Mouse (Mus musculus) embryonic facial prominence, embryonic 11.5 days (tissue): ENCODE results near the gene Rln1. TPM values are rescaled to one million over a fixed set of nuclear protein-coding genes. Genes with fewer than 3 reads are reported as not detected.

Experiments used
- ATAC-seq: fragments of 200-750 bp; cut with Nextera tagmentation; replicated peaks from 2 replicates; pipeline ENCODE4 v1.8.0; 2017; ENCODE audit warnings: low read depth; ENCODE audit not compliant: insufficient number of reproducible peaks, low FRiP score, low TSS enrichment
- DNase-seq: peaks from one replicate; pipeline ENCODE4 v3.0.0-alpha.2; 2015; ENCODE audit warnings: low spot score
- H3K27ac ChIP-seq: fragments of 300-500 bp; sonication (generic); replicated peaks from 2 replicates; pipeline ENCODE4 v1.5.1; 2014; ENCODE audit warnings: mild to moderate bottlenecking, low read depth, low read length, control low read depth
- H3K27me3 ChIP-seq: fragments of 300-500 bp; sonication (generic); 2 replicates; pipeline ENCODE4 v1.6.1; 2014; ENCODE audit warnings: mild to moderate bottlenecking, low read length, moderate library complexity, mixed read lengths; ENCODE audit not compliant: control insufficient read depth, insufficient read depth
- H3K36me3 ChIP-seq: fragments of 300-500 bp; sonication (generic); replicated peaks from 2 replicates; pipeline ENCODE4 v1.6.1; 2014; ENCODE audit warnings: low read depth, mild to moderate bottlenecking, low read length, moderate library complexity, mixed read lengths; ENCODE audit not compliant: control insufficient read depth, insufficient read depth
- H3K4me1 ChIP-seq: fragments of 300-500 bp; sonication (generic); 2 replicates; pipeline ENCODE4 v1.6.1; 2014; ENCODE audit warnings: low read length, mixed read lengths; ENCODE audit not compliant: control insufficient read depth, insufficient read depth
- H3K4me2 ChIP-seq: fragments of 300-500 bp; sonication (generic); 2 replicates; pipeline ENCODE4 v1.6.1; 2014; ENCODE audit warnings: low read depth, mild to moderate bottlenecking, control low read depth, low read length, moderate library complexity
- H3K4me3 ChIP-seq: fragments of 300-500 bp; sonication (generic); 2 replicates; pipeline ENCODE4 v1.5.1; 2014; ENCODE audit warnings: low read depth, low read length, control low read depth
- H3K9ac ChIP-seq: fragments of 300-500 bp; sonication (generic); replicated peaks from 2 replicates; pipeline ENCODE4 v1.6.1; 2014; ENCODE audit warnings: mild to moderate bottlenecking, control low read depth, low read length
- H3K9me3 ChIP-seq: fragments of 300-500 bp; sonication (generic); replicated peaks from 2 replicates; pipeline ENCODE4 v1.6.1; 2016; ENCODE audit warnings: mild to moderate bottlenecking, low read length, inconsistent platforms, mixed read lengths; ENCODE audit not compliant: control insufficient read depth
- WGBS: fragments of 180-500 bp; shearing (Covaris S2); extraction: QIAGEN DNeasy Blood & Tissue Kit; methylation state at CpG from one replicate; pipeline ENCODE4 v1.1.7; 2014; 5-methylcytosine and 5-hydroxymethylcytosine counted together
- polyA plus RNA-seq: library from polyadenylated mRNA; unstranded; fragments of >200 nt; fragmentation: Nextera tagmentation; extraction: Ambion mirVana; gene quantifications from 2 replicates; pipeline ENCODE4 v1.2.1, GENCODE M21; 2014

Rln1 gene
- polyA plus RNA-seq, 1 experiment from 2014 or later: 0.29 TPM

GRCm38 (mm10) chr19:29371284-29372081, 37.0 kb upstream of the Rln1 start:
- Histone ChIP-seq H3K4me2 (no peak overlapping the region), H3K36me3 (no peaks in the 10 kb centered on the region), H3K27ac (no peak overlapping the region), H3K27me3 (no peaks in the 10 kb centered on the region), H3K9ac (no peak overlapping the region), H3K4me3 (no peak overlapping the region), H3K4me1 (no peaks in the 10 kb centered on the region), H3K9me3 (no peaks in the 10 kb centered on the region)
- WGBS: 85% methylated on average over 18 of the region's 18 CpGs
- ATAC-seq: no peak
- no peak for DNase-seq

DNA sequence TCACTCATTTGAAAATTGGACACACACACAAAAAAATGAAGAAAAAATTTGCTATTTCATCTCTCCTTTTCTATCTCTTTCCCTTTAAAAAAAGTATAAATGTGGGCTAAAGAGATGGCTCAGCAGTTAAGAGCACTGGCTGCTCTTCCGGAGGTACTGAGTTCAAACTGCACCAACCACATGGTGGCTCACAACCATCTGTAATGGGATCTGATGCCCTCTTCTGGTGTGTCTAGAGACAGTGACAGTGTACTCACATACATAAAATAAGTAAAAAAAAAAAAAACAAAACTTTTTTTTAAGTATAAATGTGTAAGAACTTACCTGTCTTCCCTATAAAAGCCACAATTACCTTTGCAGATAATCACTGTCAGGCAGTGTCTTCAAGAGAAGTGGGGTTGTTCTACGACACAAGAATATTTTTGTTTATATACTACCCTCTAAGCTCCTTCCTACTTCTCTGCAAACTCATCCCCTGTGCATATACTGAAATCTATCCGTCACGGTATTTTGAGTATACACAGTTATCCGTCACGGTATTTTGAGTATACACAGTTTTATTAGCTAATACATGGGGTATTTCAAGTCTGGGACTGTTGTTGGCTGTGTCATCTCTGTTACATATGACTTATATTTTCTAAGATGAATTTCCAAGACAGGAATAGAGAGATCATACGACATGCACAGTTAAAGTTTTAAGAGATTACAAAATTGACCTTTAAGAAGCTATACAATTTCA, 36.2 kb upstream of the Rln1 start:
- no peak for ATAC-seq
- no peaks in the 10 kb centered on the region for H3K9me3 ChIP-seq
- DNase-seq: no peak
- no peak overlapping the region for H3K4me2 ChIP-seq
- no peak overlapping the region for H3K9ac ChIP-seq
- no peak overlapping the region for H3K4me3 ChIP-seq
- H3K27ac ChIP-seq: no peak overlapping the region
- H3K4me1 ChIP-seq: no peaks in the 10 kb centered on the region
- WGBS: 90% methylated on average over 7 of the region's 7 CpGs
- H3K36me3 ChIP-seq: no peaks in the 10 kb centered on the region
- H3K27me3 ChIP-seq: no peaks in the 10 kb centered on the region

DNA sequence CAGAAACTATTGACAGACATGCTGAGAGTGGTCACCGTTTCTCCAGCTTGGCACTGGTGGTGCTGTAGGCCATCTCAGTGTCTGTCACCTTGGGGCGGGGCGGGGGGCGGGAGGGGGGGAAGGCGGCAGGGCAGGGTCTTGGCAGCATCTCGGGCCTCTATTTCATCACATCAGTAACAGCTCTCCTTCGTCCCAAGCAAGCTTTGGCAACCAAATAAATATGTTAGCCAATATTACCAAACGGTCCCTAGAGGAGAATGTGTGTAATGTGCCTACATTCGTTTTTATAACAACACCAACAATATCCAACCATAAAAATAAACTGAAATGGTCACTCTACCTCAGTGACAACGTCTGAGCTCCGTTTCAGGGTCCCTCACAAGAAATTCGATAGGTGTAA, 35.6 kb upstream of the Rln1 start:
- H3K4me1 ChIP-seq: no peaks in the 10 kb centered on the region
- H3K27ac ChIP-seq: no peak overlapping the region
- DNase-seq: no peak
- no peaks in the 10 kb centered on the region for H3K9me3 ChIP-seq
- H3K4me2 ChIP-seq: no peak overlapping the region
- no peaks in the 10 kb centered on the region for H3K36me3 ChIP-seq
- H3K9ac ChIP-seq: no peak overlapping the region
- WGBS: 66% methylated on average over 12 of the region's 12 CpGs
- H3K27me3 ChIP-seq: no peaks in the 10 kb centered on the region
- no peak for ATAC-seq
- H3K4me3 ChIP-seq: no peak overlapping the region

DNA sequence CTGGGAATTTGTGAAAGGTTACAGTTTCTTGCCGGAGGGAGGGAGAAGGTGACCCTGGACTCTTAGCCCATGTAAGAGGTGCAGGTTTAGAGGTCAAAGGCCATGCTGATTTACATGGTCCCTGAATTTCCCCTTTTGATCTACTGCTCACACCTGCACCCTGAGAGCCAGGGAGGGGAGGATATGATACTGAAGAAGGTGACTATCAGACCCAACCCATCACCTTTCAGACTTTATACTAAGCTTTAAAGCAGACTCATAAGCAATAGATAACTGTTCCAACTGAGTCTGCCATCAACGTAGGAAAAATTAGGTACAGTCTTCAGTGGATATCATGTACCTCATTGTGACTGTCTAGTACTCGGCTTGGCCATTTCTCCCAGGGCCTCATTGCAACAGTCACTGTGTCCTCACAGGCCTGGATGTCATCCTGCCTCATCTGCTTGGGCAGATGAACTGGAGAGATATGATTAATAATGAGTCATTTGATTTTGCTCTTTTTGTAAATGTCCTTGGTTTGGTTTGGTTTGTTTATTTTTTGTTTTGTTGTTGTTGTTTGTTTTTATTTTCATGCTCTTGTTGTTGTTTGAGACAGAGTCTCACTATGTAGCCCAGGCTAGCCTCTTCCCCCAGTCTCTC, 34.3 kb upstream of the Rln1 start:
- Histone ChIP-seq H3K4me2 (no peak overlapping the region), H3K27ac (no peak overlapping the region), H3K9ac (no peak overlapping the region), H3K27me3 (no peaks in the 10 kb centered on the region), H3K4me1 (no peaks in the 10 kb centered on the region), H3K4me3 (no peak overlapping the region), H3K9me3 (no peaks in the 10 kb centered on the region), H3K36me3 (no peaks in the 10 kb centered on the region)
- WGBS: 68% methylated on average over 3 of the region's 3 CpGs
- no peak for DNase-seq
- no peak for ATAC-seq

GRCm38 (mm10) chr19:29368041-29368440, 33.6 kb upstream of the Rln1 start:
- H3K4me3 ChIP-seq: no peak overlapping the region
- no peaks in the 10 kb centered on the region for H3K36me3 ChIP-seq
- H3K27me3 ChIP-seq: no peaks in the 10 kb centered on the region
- H3K4me1 ChIP-seq: no peaks in the 10 kb centered on the region
- no peak overlapping the region for H3K9ac ChIP-seq
- no peaks in the 10 kb centered on the region for H3K9me3 ChIP-seq
- DNase-seq (no peak), ATAC-seq (no peak)
- 81% methylated on average over 2 of the region's 2 CpGs for WGBS
- no peak overlapping the region for H3K4me2 ChIP-seq
- H3K27ac ChIP-seq: no peak overlapping the region

- no peaks in the 10 kb centered on the region for H3K36me3 ChIP-seq
- peak within 1 kb of the TSS; percentile 34 for H3K4me3 ChIP-seq
- H3K9ac ChIP-seq: peak within 1 kb of the TSS; percentile 43
- no peaks in the 10 kb centered on the region for H3K9me3 ChIP-seq
- DNase-seq (peak; percentile 66), ATAC-seq (0 out of 2 replicates have a peak, but pooled peaks have one; percentile 62)
- 3% methylated on average over 26 of the region's 26 CpGs for whole genome bisulfite sequencing
- H3K4me1 ChIP-seq: no peaks in the 10 kb centered on the region
- no peak within 1 kb of the TSS for H3K27ac ChIP-seq
- no peaks in the 10 kb centered on the region for H3K27me3 ChIP-seq
- H3K4me2 ChIP-seq: peak within 1 kb of the TSS; percentile 79
Measured at GRCm38 (mm10) chr19:29366969-29367622, 32.6 kb upstream of the Rln1 start, which contains the start of the genes Plgrkt and Cd274. Gene Plgrkt (minus strand): TSS chr19:29367390. Gene Cd274 (plus strand): TSS chr19:29367455.

GRCm38 (mm10) chr19:29366226-29366968, 31.9 kb upstream of the Rln1 start:
- no peak for DNase-seq
- Histone ChIP-seq H3K9me3 (no peaks in the 10 kb centered on the region), H3K4me2 (peak overlapping the region; percentile 79), H3K4me3 (peak overlapping the region; percentile 34), H3K36me3 (no peaks in the 10 kb centered on the region), H3K4me1 (no peaks in the 10 kb centered on the region), H3K27me3 (no peaks in the 10 kb centered on the region), H3K9ac (no peak overlapping the region), H3K27ac (no peak overlapping the region)
- no peak for ATAC-seq
- WGBS: 58% methylated on average over 20 of the region's 20 CpGs
